Mouse (Mus musculus): ENCODE data around the gene Ankrd33.

The Ankrd33 gene

DNA sequence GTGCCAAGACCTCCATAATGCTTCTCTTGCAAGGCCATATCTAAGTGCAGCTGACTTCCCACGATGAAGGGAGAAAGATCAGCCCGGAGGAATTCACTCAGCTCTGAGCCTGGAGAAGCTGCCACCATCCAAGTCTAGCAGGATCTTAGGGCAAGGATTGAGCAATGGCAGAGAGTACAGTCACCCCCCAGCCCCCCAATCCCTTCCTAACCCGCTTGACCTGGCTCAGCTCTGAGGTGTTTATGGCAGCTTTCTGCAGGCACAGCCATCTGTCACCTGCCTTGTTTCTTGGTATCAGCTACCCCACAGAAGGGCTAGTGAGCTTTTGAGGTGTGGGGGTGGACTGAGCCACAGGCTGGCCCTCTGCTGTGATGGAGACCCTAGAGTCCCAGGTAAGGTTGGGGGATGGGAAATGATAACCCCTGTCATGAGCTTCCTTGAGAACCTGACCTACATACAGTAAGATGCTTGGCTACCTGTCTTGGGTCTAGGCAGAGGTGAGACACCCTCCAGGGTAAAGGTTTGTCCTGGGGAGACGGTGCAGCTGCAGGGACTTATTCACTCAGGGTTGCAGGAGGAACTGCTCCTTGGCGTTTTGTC is at the start of gene Ankrd33:
Gene Ankrd33, plus strand, starts transcription at position 245 of the 600 bp plus-strand sequence.
- DNase-seq (ENCODE audit: extremely low spot score, low spot score), result no peak

DNA sequence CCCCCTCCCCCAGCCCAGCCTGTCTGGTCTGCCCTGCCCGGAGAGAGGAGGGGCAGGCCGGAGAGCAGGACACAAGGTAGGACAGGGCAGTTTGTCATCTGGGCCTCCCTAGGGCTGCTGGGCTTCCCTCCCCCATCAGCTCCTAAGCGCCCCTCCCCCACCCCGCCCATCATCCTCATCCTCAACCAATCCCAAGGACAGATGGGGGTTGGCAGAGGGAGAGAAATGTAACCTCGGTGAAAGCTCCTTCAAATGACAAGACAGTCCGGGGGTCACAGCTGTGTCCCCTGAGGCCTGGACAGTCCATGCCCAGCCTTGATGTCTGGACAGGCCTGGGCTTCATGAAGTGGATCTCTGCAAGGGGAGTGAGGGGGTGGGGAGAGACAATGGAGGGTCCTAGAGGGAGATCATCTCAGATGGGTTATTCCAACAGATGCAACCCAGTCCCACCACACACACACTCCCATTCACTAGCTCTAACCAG is 49.1 kb upstream of the Ankrd33 start:
- DNase-seq (ENCODE audit: extremely low spot score, low spot score), result peak; percentile 80

- peak; percentile 67 for DNase-seq (ENCODE audit: extremely low spot score, low spot score)
These were observed 48.4 kb upstream of the Ankrd33 start for GRCm38 (mm10) chr15:101066920-101067696.

DNA sequence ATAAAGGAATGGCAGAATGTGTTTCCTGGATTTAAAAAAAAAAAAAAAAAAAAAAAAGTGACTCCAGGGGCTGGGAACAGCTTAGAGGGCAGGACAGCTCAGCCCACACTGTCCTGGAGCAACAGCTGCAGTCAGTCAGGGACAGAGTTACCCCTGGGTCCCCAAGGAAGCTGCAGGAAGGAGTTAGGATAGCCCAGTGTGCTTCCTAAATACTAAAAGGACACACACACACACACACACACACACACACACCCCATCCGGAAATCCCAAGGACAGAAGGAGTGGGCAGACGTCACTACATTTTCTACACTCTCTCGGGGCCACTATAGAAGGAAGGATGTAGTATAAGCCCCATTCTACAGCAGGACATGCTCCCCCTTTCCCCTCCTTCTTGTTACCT is 47.5 kb upstream of the Ankrd33 start:
- no peak for DNase-seq (ENCODE audit: extremely low spot score, low spot score)

DNA sequence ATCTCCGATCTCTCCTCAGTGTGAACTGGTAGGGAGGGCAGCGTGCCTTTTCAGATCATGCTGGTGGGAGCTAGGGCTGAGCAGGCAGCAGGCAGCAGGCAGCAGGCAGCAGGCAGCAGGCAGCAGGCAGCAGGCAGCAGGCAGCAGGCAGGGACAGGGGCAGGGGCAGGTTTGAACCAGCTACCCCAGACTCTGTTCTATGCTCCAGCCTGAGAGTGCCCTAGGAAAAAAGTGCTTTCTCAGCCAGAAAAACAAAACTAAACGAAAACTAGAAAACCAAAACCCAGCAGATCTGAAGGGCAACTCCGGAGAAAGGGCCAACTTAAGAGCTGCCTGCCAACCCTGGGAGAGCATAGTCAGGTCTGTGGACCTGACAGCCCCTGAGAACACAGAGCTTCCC is 46.9 kb upstream of the Ankrd33 start:
- DNase-seq (ENCODE audit: extremely low spot score, low spot score), result no peak

- DNase-seq (ENCODE audit: extremely low spot score, low spot score), result no peak
These were observed 45.8 kb upstream of the Ankrd33 start for GRCm38 (mm10) chr15:101069641-101070190.

- DNase-seq (ENCODE audit: extremely low spot score, low spot score), result no peak
These were observed 44.8 kb upstream of the Ankrd33 start for GRCm38 (mm10) chr15:101070762-101071161.

GRCm38 (mm10) chr15:101072736-101073135 is 42.8 kb upstream of the Ankrd33 start:
- no peak for DNase-seq (ENCODE audit: extremely low spot score, low spot score)

DNA sequence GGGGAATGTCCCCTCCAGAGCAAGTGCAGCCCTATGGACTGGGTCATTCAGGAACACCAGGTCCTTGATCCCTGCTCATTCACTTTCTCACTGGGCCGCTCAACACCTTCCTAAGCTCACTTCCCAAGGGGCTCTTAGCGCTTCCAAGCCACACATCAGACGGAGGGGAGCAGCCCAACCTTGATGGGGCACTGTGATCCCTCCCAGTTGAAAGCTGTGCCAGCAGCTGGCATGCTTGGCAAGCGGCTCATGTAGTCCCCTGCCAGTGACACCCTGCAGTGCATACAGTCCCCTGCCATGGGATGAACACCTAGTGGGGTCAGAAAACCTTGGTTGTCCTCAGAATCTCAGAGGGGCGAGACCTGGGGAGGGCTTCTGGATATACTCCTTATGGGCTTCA is 41.5 kb upstream of the Ankrd33 start:
- no peak for DNase-seq (ENCODE audit: extremely low spot score, low spot score)

GRCm38 (mm10) chr15:101075150-101075549 is 40.4 kb upstream of the Ankrd33 start:
- no peak for DNase-seq (ENCODE audit: extremely low spot score, low spot score)

DNA sequence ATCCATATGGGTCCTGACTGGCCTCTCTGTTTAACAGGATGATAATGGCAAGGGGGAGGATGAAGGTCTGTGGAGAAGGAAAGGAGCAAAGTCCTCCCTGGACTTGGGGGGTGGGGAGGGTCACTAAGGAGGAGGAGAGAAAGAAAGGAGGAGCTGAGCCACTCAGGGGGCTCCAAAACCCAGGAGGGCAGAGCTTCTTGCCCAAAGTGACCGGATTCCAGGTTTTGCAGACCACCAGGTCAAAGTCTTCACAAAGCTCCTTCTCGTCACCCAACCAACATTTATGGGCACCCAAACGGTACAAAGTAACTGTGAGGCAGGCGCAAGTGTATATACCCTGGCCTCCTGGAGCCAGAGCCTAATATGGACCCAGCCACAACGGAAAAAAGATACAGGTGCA is 39.9 kb upstream of the Ankrd33 start:
- peak; percentile 36 for DNase-seq (ENCODE audit: extremely low spot score, low spot score)

DNA sequence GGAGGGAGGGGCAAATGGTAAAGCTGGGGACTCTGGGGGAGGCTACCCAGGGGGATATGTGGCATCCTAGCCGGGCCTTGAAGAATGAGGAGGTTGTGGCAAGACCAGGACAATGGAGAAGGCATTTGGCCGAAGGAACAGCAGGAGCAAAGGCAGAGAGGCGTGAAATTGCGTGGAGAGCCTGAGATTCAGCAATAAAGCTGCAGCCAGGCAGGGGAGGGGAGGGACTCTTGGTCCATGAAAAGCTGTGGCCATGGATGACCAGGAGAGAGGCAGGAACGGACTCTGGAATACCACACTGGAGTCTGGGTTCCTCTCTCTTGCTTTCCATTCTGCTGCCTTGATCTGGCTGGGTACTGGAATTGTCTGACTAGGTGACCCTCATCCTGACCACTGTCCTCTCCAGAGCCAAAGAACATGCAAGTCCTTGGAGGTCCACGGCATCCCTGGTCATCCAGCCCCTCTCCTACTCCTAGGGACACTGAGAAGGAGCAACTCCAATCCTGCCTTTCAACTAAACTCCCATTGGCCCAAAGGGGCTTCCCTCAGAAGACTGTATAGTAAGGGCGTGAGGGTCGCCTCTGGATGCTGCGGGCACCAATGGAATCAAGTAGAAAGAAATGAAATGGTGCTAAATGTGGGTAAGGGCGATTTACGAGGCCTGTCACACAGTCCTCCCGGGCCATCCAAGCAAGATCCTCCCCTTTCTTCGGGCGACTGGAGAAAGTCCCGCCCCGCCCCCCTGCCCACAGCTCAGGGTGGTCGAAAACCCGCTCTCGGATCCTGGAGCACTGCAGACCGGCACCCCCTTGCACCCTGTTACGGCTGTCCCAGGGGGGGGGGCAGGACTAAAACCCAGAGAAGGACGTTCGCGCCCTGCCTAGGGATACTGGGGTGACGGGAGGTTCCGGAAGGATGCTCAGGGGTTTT is 39.2 kb upstream of the Ankrd33 start:
- peak; percentile 72 for DNase-seq (ENCODE audit: extremely low spot score, low spot score)

- peak; percentile 81 for DNase-seq (ENCODE audit: extremely low spot score, low spot score)
These were observed 38.3 kb upstream of the Ankrd33 start for GRCm38 (mm10) chr15:101077001-101077812.

DNA sequence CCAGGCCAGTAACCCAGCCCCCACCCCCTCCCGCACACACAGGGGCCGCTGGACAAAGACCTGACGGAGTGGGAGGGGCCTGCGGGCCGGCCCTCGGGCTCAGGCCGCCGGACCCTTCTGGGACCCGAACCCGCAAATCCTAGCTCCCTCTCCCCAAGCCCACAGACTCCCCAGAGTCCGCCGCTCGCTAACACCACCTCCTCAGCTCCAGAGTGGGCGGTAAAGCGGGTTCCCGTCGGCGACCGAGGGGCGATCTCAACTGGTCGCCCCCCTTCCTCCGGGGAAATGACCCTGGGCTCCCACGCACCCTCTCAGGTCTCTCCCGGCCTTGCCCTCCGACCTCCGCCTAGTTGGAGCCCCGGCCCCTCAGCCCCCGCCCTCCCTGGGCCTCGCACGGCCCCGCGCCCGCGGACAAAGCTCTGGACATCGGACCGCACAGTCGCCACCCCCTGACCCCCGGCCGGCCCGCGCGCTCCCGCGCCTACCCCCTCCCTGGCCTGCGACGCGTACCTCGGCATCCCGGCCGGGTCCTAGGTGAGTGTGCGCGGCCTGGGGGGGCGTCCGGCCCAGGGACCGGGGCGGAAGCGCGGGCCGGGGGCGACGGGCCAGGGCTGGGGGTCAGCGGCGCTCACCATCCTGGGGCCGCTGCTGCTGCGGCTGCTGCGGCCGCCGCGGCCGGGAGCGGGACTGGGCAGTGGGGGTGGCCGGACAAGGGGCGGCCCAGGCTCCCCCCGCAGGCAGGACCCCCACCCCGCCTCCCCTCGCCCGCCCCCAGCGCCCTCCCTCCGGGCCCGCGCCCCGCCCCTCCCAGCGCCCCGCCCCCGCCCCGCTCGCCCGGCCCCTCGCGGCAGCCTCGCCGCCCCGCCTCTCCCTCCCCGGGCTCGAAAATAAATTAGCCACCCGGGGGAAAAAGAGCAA is 37.5 kb upstream of the Ankrd33 start, which contains the start of gene Fignl2:
Gene Fignl2, minus strand, starts transcription at position 755 of the 918 bp plus-strand sequence.
- no peak for DNase-seq (ENCODE audit: extremely low spot score, low spot score)

DNA sequence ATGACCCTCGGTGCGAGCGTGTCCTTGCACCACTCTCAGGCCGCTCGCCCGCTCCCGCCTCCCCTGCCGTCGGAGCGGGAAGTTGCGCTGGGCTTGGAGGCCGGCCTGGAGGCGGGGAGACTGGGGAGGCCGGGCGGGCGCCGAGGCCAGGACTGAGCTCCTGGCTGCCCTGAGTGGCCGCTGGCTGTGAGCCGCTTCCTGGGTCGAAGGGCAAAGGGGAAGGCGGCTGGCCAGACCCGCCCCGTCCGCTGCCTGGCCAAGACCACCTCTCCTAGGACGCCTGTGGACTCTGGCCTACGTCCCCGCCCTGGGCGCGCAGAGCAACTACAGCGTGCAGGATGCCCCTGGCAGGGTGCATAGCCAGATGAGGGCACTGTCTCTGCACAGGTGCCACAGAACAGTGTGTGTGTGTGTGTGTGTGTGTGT is 36.8 kb upstream of the Ankrd33 start:
- DNase-seq (ENCODE audit: extremely low spot score, low spot score), result peak; percentile 89

DNA sequence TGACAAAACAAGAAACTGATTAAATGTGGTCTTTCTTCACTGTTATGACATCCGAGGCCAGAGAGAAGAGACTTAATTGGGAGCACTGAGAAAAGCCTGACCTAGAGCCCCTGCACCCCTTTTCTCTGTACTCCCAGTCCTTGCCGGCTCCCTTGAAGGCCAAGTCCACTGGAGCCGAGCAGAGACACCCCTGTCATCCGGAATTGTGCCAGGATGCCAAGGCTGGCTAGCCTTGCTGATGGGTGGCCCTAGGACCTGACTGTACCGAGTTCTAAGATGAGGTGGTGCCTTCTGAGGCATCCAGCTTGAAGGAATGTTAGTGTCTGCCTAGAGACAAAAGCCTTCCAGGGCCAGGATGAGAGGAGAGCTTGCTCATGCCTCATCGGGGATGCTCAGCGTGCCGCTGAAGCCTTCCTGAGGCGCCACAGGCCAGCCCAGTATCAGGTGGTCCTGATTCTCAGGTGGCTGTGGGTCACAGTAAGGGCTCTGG is 35.5 kb upstream of the Ankrd33 start:
- DNase-seq (ENCODE audit: extremely low spot score, low spot score), result no peak

DNA sequence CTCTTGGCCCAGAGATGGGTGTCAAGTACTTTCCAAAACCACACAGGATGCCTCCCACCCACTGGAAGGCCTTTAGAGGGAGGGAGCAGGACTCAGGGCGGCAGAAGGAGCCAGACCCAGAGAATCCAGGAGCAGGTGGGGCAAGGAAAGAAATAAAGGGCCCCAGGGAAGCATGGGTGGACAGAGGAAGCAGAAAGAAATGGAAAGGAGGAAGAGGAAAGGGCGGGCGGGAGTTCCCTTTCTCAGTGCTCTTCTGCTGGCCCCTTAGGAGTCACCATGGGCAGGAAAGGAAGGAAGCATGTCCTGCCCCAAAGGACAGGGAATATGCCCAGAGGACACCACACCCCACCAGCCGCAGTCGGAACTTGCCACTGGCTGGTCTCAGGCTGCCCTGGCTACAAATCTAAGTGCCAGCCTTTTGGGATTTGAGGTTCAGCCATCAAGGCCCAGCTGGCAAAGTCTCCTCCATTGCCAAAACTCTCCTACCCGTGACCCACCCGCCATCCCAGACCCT is 34.5 kb upstream of the Ankrd33 start:
- DNase-seq (ENCODE audit: extremely low spot score, low spot score), result no peak

GRCm38 (mm10) chr15:101082236-101082635 is 33.3 kb upstream of the Ankrd33 start:
- DNase-seq (ENCODE audit: extremely low spot score, low spot score), result peak; percentile 48

- no peak for DNase-seq (ENCODE audit: extremely low spot score, low spot score)
These were observed 31.1 kb upstream of the Ankrd33 start for GRCm38 (mm10) chr15:101084499-101084898.

Data from neural tube, embryonic 10.5 days (tissue).